Mouse (Mus musculus) ES-E14 (cell line): ENCODE results near the gene 5730522E02Rik. TPM values are rescaled to one million over a fixed set of nuclear protein-coding genes. Genes with fewer than 3 reads are reported as not detected.

Experiments used
- DNase-seq: peaks from one replicate; pipeline ENCODE4 v3.0.0-alpha.2; 2013; ENCODE audit warnings: low read depth, low spot score
- H3K27ac ChIP-seq: 2 replicates; pipeline ENCODE4 v1.5.1; 2012; ENCODE audit warnings: low read depth, mild to moderate bottlenecking, low read length, moderate library complexity, mixed read lengths; ENCODE audit not compliant: poor library complexity, insufficient read depth, severe bottlenecking
- H3K36me3 ChIP-seq: 2 replicates; pipeline ENCODE4 v1.6.1; 2012; ENCODE audit warnings: mild to moderate bottlenecking, low read length, moderate library complexity, mixed read lengths; ENCODE audit not compliant: control insufficient read depth, poor library complexity, insufficient read depth, severe bottlenecking
- H3K4me1 ChIP-seq, 2 experiments: fragments of 150-350 bp in 1 of 2; sonication (generic) in 1 of 2; 2 replicates each; pipeline ENCODE4 v1.6.1; 2012; ENCODE audit warnings: low read length in 2 of 2, mild to moderate bottlenecking in 1 of 2, mixed read lengths in 1 of 2; ENCODE audit not compliant: control insufficient read depth in 2 of 2, insufficient read depth in 2 of 2, poor library complexity in 1 of 2
- H3K4me3 ChIP-seq, 2 experiments: fragments of 150-350 bp in 1 of 2; sonication (generic) in 1 of 2; 2 replicates each; pipeline ENCODE4 v1.5.1; 2012; ENCODE audit warnings: low read length in 2 of 2, low read depth in 1 of 2, mild to moderate bottlenecking in 1 of 2, mixed read lengths in 1 of 2; ENCODE audit not compliant: insufficient read depth in 1 of 2, poor library complexity in 1 of 2, severe bottlenecking in 1 of 2
- H3K9ac ChIP-seq: 2 replicates; pipeline ENCODE4 v1.6.1; 2012; ENCODE audit warnings: low read depth, mild to moderate bottlenecking, low read length, mixed read lengths; ENCODE audit not compliant: poor library complexity, insufficient read depth, severe bottlenecking
- H3K9me3 ChIP-seq: fragments of 150-350 bp; sonication (generic); 2 replicates; pipeline ENCODE4 v1.6.1; 2012; ENCODE audit warnings: low read depth, mild to moderate bottlenecking, low read length; ENCODE audit not compliant: control insufficient read depth, insufficient read depth
- CHD2 ChIP-seq: IDR thresholded peaks from 2 replicates; pipeline ENCODE4 v1.6.1; 2014; ENCODE audit warnings: mild to moderate bottlenecking, low read depth, low read length, inconsistent platforms
- HCFC1 ChIP-seq: IDR thresholded peaks from 2 replicates; pipeline ENCODE4 v1.6.1; 2012; ENCODE audit warnings: low read length, inconsistent platforms, borderline replicate concordance; ENCODE audit not compliant: insufficient read depth
- MAFK ChIP-seq: IDR thresholded peaks from 2 replicates; pipeline ENCODE4 v1.6.1; 2014; ENCODE audit warnings: mild to moderate bottlenecking, low read depth, low read length, inconsistent platforms; ENCODE audit not compliant: insufficient read depth
- ZC3H11A ChIP-seq: IDR thresholded peaks from 2 replicates; pipeline ENCODE4 v1.6.1; 2012; ENCODE audit warnings: low read depth, mild to moderate bottlenecking, inconsistent platforms, low read length, borderline replicate concordance
- ZNF384 ChIP-seq: IDR thresholded peaks from 2 replicates; pipeline ENCODE4 v1.6.1; 2012; ENCODE audit warnings: low read depth, low read length, inconsistent platforms
- in situ Hi-C, 2 experiments: fragments of 600-800 bp; cut with MboI; formaldehyde crosslinking; loops; one replicate each; pipeline ENCODE4 v1.15.1; 2025; ENCODE audit warnings: low sequenced_read_pairs in 2 of 2, inconsistent platforms in 1 of 2; ENCODE audit not compliant: unreplicated experiment in 2 of 2
- total RNA-seq: library from RNA; depleted of rRNA; stranded (reverse); fragments of 300-350 nt; gene quantifications from 2 replicates; pipeline ENCODE4 v1.2.3, GENCODE M21; 2012

5730522E02Rik gene
- total RNA-seq, 1 experiment = 0.62 TPM

DNA sequence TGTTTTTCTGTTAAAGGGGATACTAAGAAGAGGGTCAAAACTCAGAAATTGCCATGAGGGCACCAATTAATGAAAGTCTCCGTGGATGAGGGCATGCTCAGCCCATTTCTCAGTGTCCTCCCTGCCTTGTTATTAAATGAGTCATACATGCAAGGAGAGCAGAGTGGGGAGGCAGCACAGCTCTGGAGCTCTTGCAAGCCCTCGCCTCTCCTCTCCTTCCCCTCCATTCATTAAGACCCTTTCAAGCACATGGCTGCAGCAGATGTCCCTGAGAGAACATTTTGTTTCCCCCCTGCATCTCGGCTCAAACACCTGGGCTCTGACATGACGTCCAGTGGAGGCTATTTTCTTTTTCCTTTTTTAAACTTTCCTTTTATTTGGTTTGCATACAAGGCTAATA lies 138.5 kb downstream of the 5730522E02Rik start:
- Histone ChIP-seq H3K4me1 (no peaks in the 10 kb centered on the region), H3K9ac (no peak overlapping the region), H3K36me3 (no peaks in the 10 kb centered on the region), H3K4me3 (no peak overlapping the region), H3K27ac (no peak overlapping the region), H3K9me3 (no peaks in the 10 kb centered on the region)
- no peak for TF ChIP-seq ZNF384
- no peak for TF ChIP-seq MAFK
- no peak for TF ChIP-seq ZC3H11A
- no peak for TF ChIP-seq CHD2
- no peak for TF ChIP-seq HCFC1
- in situ Hi-C loops = no loop called here
- DNase-seq = no peak

DNA sequence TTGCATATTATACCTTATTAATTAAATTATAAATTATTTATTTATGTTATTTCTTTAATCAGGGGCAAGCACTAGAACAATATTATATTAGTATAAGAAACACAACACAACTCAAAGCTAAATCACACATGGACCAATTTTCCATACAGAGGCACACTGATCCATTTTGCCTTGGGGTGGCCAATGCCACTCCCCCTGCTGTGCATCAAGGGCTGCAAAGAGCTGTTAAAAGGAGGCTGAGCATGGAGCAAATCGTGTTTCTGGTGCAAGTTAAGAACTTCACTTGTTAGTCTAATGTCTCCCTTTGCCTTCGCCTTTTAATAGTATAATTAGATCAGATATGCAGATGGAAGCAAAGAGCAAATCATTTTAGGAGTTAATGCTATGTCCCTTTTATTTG lies 147.3 kb downstream of the 5730522E02Rik start:
- H3K4me3 ChIP-seq = no peak overlapping the region
- in situ Hi-C loops = no loop called here
- H3K4me1 ChIP-seq = no peaks in the 10 kb centered on the region
- TF ChIP-seq ZNF384 (no peak), HCFC1 (no peak), ZC3H11A (no peak), CHD2 (no peak), MAFK (no peak)
- no peak for DNase-seq
- no peaks in the 10 kb centered on the region for H3K36me3 ChIP-seq
- no peak overlapping the region for H3K9ac ChIP-seq
- no peak overlapping the region for H3K27ac ChIP-seq
- no peaks in the 10 kb centered on the region for H3K9me3 ChIP-seq

DNA sequence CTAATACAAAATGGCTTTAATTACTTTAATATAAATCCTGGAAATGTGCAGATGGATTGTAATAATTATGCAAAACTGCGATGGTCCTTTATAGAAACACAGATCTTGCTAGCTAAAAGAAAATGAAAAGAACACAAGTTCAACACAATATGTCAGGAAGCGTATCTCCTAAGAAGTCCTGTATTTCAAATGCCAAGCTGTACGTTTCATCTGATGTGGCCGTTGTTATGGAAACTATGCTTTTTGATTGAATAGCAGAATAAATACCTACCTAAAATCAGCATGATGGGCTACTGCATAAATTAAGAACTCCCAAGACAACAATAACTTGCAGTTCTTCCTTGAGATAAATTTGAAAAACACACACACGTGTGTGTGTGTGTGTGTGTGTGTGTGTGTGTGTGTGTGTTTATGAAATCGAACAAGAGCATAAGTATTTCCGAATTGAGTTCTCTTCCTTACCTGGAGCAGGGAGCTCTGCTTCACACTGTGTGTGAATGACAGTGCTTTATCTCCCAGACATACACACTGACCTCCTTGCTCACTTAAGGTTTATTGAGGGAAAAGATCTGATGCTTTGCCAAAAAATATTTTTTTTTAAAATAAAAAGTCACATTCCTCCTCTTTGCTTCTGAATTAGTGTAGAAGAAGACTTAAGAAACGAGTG lies 149.0 kb downstream of the 5730522E02Rik start:
- no peaks in the 10 kb centered on the region for H3K4me1 ChIP-seq
- no peak for DNase-seq
- in situ Hi-C loops = no loop called here
- no peak overlapping the region for H3K9ac ChIP-seq
- no peak overlapping the region for H3K27ac ChIP-seq
- no peak for TF ChIP-seq ZC3H11A
- TF ChIP-seq CHD2 = no peak
- no peak for TF ChIP-seq HCFC1
- TF ChIP-seq ZNF384 = no peak
- no peak for TF ChIP-seq MAFK
- no peak overlapping the region for H3K4me3 ChIP-seq
- H3K9me3 ChIP-seq = no peaks in the 10 kb centered on the region
- H3K36me3 ChIP-seq = no peaks in the 10 kb centered on the region

DNA sequence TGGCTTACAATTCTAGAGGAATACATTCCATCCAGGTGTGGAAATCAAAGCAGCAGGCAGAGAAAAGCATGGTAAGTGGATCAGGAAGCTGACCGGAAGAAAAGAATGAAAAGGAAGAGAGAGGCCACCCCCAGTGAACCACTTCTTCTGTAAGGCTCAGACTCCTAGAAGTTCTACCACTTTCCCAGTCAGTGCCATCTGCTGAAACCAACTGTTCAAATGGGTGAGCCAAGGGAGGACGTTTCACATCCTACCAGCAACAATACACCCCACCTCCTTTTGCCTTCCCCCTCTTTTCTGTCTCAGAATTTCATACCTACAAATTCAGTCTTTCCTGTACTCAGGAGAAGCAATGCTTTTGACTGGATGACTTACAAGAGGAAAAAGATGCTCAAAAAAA lies 197.0 kb downstream of the 5730522E02Rik start:
- in situ Hi-C loops = no loop called here
- DNase-seq = no peak

DNA sequence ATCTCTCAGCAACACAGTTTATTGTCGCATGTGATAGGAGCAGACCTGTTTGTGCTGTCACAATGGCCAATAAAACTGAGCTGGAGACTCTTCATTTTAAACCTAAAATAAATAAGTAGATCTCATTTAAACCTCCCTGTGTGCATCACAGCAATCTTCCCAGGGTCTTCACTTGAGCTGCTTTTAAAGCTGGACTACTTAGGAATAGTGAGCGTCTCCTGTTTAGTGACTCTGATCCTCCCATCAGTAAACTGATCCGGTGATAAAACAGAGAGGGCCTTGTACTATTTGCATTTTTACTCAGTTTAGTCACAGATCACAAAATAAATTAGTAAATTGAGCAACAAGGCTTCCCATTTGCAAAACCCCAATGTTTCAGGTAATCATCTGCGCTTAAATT lies 206.5 kb downstream of the 5730522E02Rik start:
- Histone ChIP-seq H3K36me3 (no peaks in the 10 kb centered on the region), H3K9me3 (no peaks in the 10 kb centered on the region), H3K4me1 (no peaks in the 10 kb centered on the region; a peak in 1 of 4 replicates), H3K27ac (no peak overlapping the region), H3K4me3 (no peak overlapping the region), H3K9ac (no peak overlapping the region)
- TF ChIP-seq CHD2 (no peak), ZC3H11A (no peak), MAFK (no peak), HCFC1 (no peak), ZNF384 (no peak)
- no peak for DNase-seq
- in situ Hi-C loops = no loop called here

More for the DNA sequence above, 197.0 kb downstream of the 5730522E02Rik start:
- Histone ChIP-seq H3K27ac (no peak overlapping the region), H3K36me3 (no peaks in the 10 kb centered on the region), H3K9ac (no peak overlapping the region), H3K4me3 (no peak overlapping the region), H3K9me3 (no peaks in the 10 kb centered on the region), H3K4me1 (no peaks in the 10 kb centered on the region)
- TF ChIP-seq ZC3H11A = no peak
- no peak for TF ChIP-seq CHD2
- no peak for TF ChIP-seq MAFK
- no peak for TF ChIP-seq ZNF384
- no peak for TF ChIP-seq HCFC1
